Mouse (Mus musculus) cortical plate, adult 2 months (tissue): ENCODE data around the gene Rhox4b. TPM values are rescaled to one million over a fixed set of nuclear protein-coding genes. Genes with fewer than 3 reads are reported as not detected.
"Not testable (repeated sequence)": the region's sequence is repeated elsewhere in the genome, so short reads cannot be mapped to it uniquely, and the experiment has no call there.

Source experiments
- H3K27ac ChIP-seq: fragments of 200-500 bp; 2 replicates; pipeline ENCODE4 v1.5.1; 2012; ENCODE audit warnings: low read length, control low read depth, inconsistent platforms; ENCODE audit not compliant: insufficient read depth
- H3K4me1 ChIP-seq: fragments of 200-500 bp; 2 replicates; pipeline ENCODE4 v1.6.1; 2011; ENCODE audit warnings: low read length; ENCODE audit not compliant: control insufficient read depth, insufficient read depth
- H3K4me3 ChIP-seq: fragments of 200-500 bp; 2 replicates; pipeline ENCODE4 v1.5.1; 2011; ENCODE audit warnings: mild to moderate bottlenecking, low read length, control low read depth; ENCODE audit not compliant: insufficient read depth
- polyA plus RNA-seq: library from polyadenylated mRNA; depleted of rRNA; stranded (reverse); fragments of >200 nt; gene quantifications from 2 replicates; pipeline ENCODE4 v1.2.3, GENCODE M21; 2012; rRNA removed

Rhox4b gene
- polyA plus RNA-seq, result not detected in 2 replicates

GRCm38 (mm10) chrX:37432194-37432593 is at the start of gene Rhox4b:
Gene Rhox4b, plus strand, starts transcription at chrX:37432494.
- not testable (repeated sequence) for H3K4me3 ChIP-seq, H3K27ac ChIP-seq, H3K4me1 ChIP-seq

DNA sequence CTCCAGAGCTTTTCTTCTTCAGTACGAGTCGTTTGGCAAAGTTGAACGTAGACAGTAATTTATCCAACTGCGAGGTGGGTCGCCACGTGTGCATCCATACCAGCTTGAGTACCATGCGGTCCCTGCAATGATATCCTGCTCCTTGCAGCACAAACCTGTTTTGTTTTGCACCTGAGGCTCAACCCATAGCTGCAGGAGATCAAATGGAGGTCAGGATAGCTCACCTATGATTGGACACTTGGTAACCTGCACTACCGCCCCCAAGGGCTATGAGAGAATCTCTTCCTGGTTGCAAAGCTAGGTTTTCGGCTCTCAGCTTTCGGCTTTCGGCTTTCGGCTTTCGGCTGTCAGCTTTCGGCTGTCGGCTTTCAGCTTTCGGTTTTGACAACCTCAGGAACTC is 41.7 kb upstream of the Rhox4b start, which contains the start of gene Rhox4a2:
Gene Rhox4a2 (plus strand): TSS at position 301 of the 400 bp plus-strand sequence.
- H3K4me3 ChIP-seq, H3K27ac ChIP-seq, H3K4me1 ChIP-seq: not testable (repeated sequence)

GRCm38 (mm10) chrX:37411767-37412166 is 20.5 kb upstream of the Rhox4b start, which contains the start of gene Rhox2b:
Gene Rhox2b, plus strand, starts transcription at chrX:37412067.
- H3K4me1 ChIP-seq, H3K4me3 ChIP-seq, H3K27ac ChIP-seq: not testable (repeated sequence)

GRCm38 (mm10) chrX:37453380-37453779 is 21.1 kb downstream of the Rhox4b start, which contains the start of gene Rhox2c:
Gene Rhox2c, plus strand, starts transcription at chrX:37453680.
- not testable (repeated sequence) for H3K27ac ChIP-seq, H3K4me1 ChIP-seq, H3K4me3 ChIP-seq

DNA sequence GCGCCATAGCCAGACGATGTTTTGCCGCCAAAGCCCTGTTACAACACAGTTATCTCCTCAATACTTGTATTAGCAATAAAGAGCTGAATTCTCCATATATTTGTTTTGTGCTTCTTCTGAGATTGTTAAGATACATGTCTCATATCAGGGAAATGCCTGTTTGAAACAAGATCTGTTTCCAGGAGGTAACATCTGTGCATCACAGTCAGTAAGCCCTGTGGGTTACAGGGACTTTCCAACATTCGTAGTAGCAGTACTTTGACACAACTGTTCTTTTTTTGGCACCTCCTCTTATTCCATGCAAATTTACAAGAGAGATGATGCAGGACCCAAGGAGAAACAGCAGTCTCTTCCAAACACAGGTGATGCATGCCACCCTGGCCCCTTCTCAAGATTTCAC is 26.0 kb downstream of the Rhox4b start, which contains the start of gene Rhox3c:
Gene Rhox3c (plus strand): TSS at position 301 of the 400 bp plus-strand sequence.
- H3K4me1 ChIP-seq, H3K27ac ChIP-seq, H3K4me3 ChIP-seq: not testable (repeated sequence)

DNA sequence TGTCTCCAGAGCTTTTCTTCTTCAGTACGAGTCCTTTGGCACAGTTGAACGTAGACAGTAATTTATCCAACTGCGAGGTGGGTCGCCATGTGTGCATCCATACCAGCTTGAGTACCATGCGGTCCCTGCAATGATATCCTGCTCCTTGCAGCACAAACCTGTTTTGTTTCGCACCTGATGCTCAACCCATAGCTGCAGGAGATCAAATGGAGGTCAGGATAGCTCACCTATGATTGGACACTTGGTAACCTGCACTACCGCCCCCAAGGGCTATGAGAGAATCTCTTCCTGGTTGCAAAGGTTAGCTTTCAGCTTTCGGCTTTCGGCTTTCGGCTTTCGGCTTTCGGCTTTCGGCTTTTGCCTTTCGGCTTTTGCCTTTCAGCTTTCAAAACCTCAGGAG is 47.7 kb downstream of the Rhox4b start, which contains the start of gene Rhox4c:
Gene Rhox4c (plus strand): TSS at position 301 of the 400 bp plus-strand sequence.
- not testable (repeated sequence) for H3K4me3 ChIP-seq, H3K27ac ChIP-seq, H3K4me1 ChIP-seq

Other genes starting within 250 kb of the Rhox4b start
- gene Ndufa1, start 241.3 kb upstream of the Rhox4b start, polyA plus RNA-seq, result 473 and 556 TPM in 2 replicates
- 7.8 and 8.1 TPM in 2 replicates for gene Rnf113a1, start 241.2 kb upstream of the Rhox4b start, polyA plus RNA-seq
- not detected in 2 replicates for gene Gm9, start 221.5 kb upstream of the Rhox4b start, polyA plus RNA-seq
- gene Rhox1, start 210.2 kb upstream of the Rhox4b start, polyA plus RNA-seq, result not detected in 2 replicates
- not detected in 2 replicates for gene Rhox2a, start 187.5 kb upstream of the Rhox4b start, polyA plus RNA-seq
- not detected in 2 replicates for gene Rhox3a, start 182.6 kb upstream of the Rhox4b start, polyA plus RNA-seq
- gene Rhox4a, start 167.2 kb upstream of the Rhox4b start, polyA plus RNA-seq, result not detected in 2 replicates
- gene Rhox3a2, start 52.5 kb upstream of the Rhox4b start, polyA plus RNA-seq, result not detected in 2 replicates
- not detected in 2 replicates for gene Rhox4a2, start 41.6 kb upstream of the Rhox4b start, polyA plus RNA-seq
- gene Rhox2b, start 20.4 kb upstream of the Rhox4b start, polyA plus RNA-seq, result not detected in 2 replicates
- gene Rhox2c, start 21.2 kb downstream of the Rhox4b start, polyA plus RNA-seq, result not detected in 2 replicates
- gene Rhox3c, start 26.1 kb downstream of the Rhox4b start, polyA plus RNA-seq, result not detected in 2 replicates
- not detected in 2 replicates for gene Rhox4c, start 47.8 kb downstream of the Rhox4b start, polyA plus RNA-seq
- not detected in 2 replicates for gene Rhox2d, start 60.9 kb downstream of the Rhox4b start, polyA plus RNA-seq
- not detected in 2 replicates for gene Rhox4d, start 81.9 kb downstream of the Rhox4b start, polyA plus RNA-seq
- gene Rhox2e, start 98.0 kb downstream of the Rhox4b start, polyA plus RNA-seq, result not detected in 2 replicates
- not detected in 2 replicates for gene Rhox3e, start 109.5 kb downstream of the Rhox4b start, polyA plus RNA-seq
- gene Rhox4e, start 124.9 kb downstream of the Rhox4b start, polyA plus RNA-seq, result not detected in 2 replicates
- not detected in 2 replicates for gene Rhox2f, start 138.9 kb downstream of the Rhox4b start, polyA plus RNA-seq
- gene Rhox3f, start 148.5 kb downstream of the Rhox4b start, polyA plus RNA-seq, result not detected in 2 replicates
- gene Rhox4f, start 175.2 kb downstream of the Rhox4b start, polyA plus RNA-seq, result not detected in 2 replicates
- not detected in 2 replicates for gene Rhox3g, start 196.1 kb downstream of the Rhox4b start, polyA plus RNA-seq
- gene Rhox2g, start 211.0 kb downstream of the Rhox4b start, polyA plus RNA-seq, result not detected in 2 replicates
- not detected in 2 replicates for gene Rhox4g, start 218.8 kb downstream of the Rhox4b start, polyA plus RNA-seq
- not detected in 2 replicates for gene Rhox3h, start 236.3 kb downstream of the Rhox4b start, polyA plus RNA-seq
- not detected in 2 replicates for gene Rhox2h, start 240.8 kb downstream of the Rhox4b start, polyA plus RNA-seq